Mouse (Mus musculus) liver, embryonic 14.5 days (tissue): Measurements from ENCODE around the gene Egfl7. TPM values are rescaled to one million over a fixed set of nuclear protein-coding genes. Genes with fewer than 3 reads are reported as not detected.

Experiments
- ATAC-seq: fragments of 200-750 bp; cut with Nextera tagmentation; 2 replicates; pipeline ENCODE4 v1.8.0; 2017; ENCODE audit warnings: moderate number of reproducible peaks, mild to moderate bottlenecking, moderate library complexity; ENCODE audit not compliant: insufficient read depth
- DNase-seq, 3 experiments: peaks; one replicate each; pipeline ENCODE4 v3.0.0-alpha.2; 2012 to 2013; ENCODE audit warnings: low read depth in 3 of 3, low spot score in 3 of 3
- H3K27ac ChIP-seq: fragments of 300-500 bp; sonication (generic); 2 replicates; pipeline ENCODE4 v1.5.1; 2014; ENCODE audit warnings: moderate library complexity, mild to moderate bottlenecking, control low read depth, inconsistent platforms
- H3K27me3 ChIP-seq: fragments of 300-500 bp; sonication (generic); 2 replicates; pipeline ENCODE4 v1.6.1; 2014; ENCODE audit warnings: mild to moderate bottlenecking, low read length, moderate library complexity; ENCODE audit not compliant: control insufficient read depth, insufficient read depth
- H3K36me3 ChIP-seq: fragments of 300-500 bp; sonication (generic); replicated peaks from 2 replicates; pipeline ENCODE4 v1.6.1; 2014; ENCODE audit warnings: low read depth; ENCODE audit not compliant: control insufficient read depth, insufficient read depth
- H3K4me1 ChIP-seq, 2 experiments: fragments of 200-500 bp in 1 of 2; fragments of 300-500 bp in 1 of 2; sonication (generic) in 1 of 2; replicated peaks; 2 replicates each; pipeline ENCODE4 v1.6.1; 2012 to 2014; ENCODE audit warnings: antibody characterized with exemption in 1 of 2, inconsistent platforms in 1 of 2, low read length in 1 of 2; ENCODE audit not compliant: control insufficient read depth in 2 of 2, insufficient read depth in 2 of 2
- H3K4me2 ChIP-seq: fragments of 300-500 bp; sonication (generic); 2 replicates; pipeline ENCODE4 v1.6.1; 2014; ENCODE audit warnings: low read depth, mild to moderate bottlenecking, control low read depth, moderate library complexity
- H3K4me3 ChIP-seq, 2 experiments: fragments of 200-500 bp in 1 of 2; fragments of 300-500 bp in 1 of 2; sonication (generic) in 1 of 2; 2 replicates each; pipeline ENCODE4 v1.5.1; 2012 to 2014; ENCODE audit warnings: low read depth in 2 of 2, low read length in 2 of 2, mild to moderate bottlenecking in 2 of 2, control low read depth in 1 of 2, inconsistent platforms in 1 of 2, moderate library complexity in 1 of 2; ENCODE audit not compliant: insufficient read depth in 1 of 2
- H3K9ac ChIP-seq: fragments of 300-500 bp; sonication (generic); replicated peaks from 2 replicates; pipeline ENCODE4 v1.6.1; 2014; ENCODE audit warnings: mild to moderate bottlenecking, control low read depth, moderate library complexity
- H3K9me3 ChIP-seq: fragments of 300-500 bp; sonication (generic); 2 replicates; pipeline ENCODE4 v1.6.1; 2016; ENCODE audit warnings: low read length, mixed read lengths; ENCODE audit not compliant: control insufficient read depth
- CTCF ChIP-seq: IDR thresholded peaks from 2 replicates; pipeline ENCODE4 v1.5.1; 2016; ENCODE audit warnings: antibody characterized with exemption, low read depth, control low read depth
- EP300 ChIP-seq: IDR thresholded peaks from 2 replicates; pipeline ENCODE4 v1.6.1; 2016; ENCODE audit warnings: antibody characterized with exemption, low read depth
- WGBS: fragments of 180-500 bp; shearing (Covaris S2); extraction: QIAGEN DNeasy Blood & Tissue Kit; methylation state at CpG from one replicate; pipeline ENCODE4 v1.1.7; 2014; ENCODE audit not compliant: insufficient replicate concordance; 5-methylcytosine and 5-hydroxymethylcytosine counted together
- polyA plus RNA-seq, 2 experiments: library from polyadenylated mRNA; depleted of rRNA in 1 of 2; stranded (reverse) in 1 of 2; unstranded in 1 of 2; fragments of >200 nt; fragmentation: Nextera tagmentation in 1 of 2; extraction: Ambion mirVana in 1 of 2; gene quantifications; 2 replicates each; pipeline versions ENCODE4 v1.2.1 to v1.2.3; 2012 to 2014

Gene Egfl7
- polyA plus RNA-seq (2012; rRNA removed) (61.7 and 68.0 TPM in 2 replicates), polyA plus RNA-seq (2014; fragmentation: Nextera tagmentation; extraction: Ambion mirVana) (46.8 and 47.6 TPM in 2 replicates)

- Histone ChIP-seq H3K36me3 (no peaks in the 10 kb centered on the region), H3K4me2 (no peak within 1 kb of the TSS), H3K9me3 (no peaks in the 10 kb centered on the region), H3K27me3 (no peaks in the 10 kb centered on the region), H3K9ac (no peak within 1 kb of the TSS), H3K27ac (no peak within 1 kb of the TSS), H3K4me1 (peaks cover 11 to 37% of the 10 kb centered on the region in 2 experiments), H3K4me3 (no peak within 1 kb of the TSS)
- no peak for DNase-seq
- ATAC-seq, result no peak
- 55% methylated on average over 1 of the region's 1 CpGs for WGBS
- TF ChIP-seq CTCF (no peak), EP300 (no peak)
Observed at GRCm38 (mm10) chr2:26579714-26580113, at the start of gene Egfl7. TSS of gene Egfl7 (plus strand) at chr2:26580014.

DNA sequence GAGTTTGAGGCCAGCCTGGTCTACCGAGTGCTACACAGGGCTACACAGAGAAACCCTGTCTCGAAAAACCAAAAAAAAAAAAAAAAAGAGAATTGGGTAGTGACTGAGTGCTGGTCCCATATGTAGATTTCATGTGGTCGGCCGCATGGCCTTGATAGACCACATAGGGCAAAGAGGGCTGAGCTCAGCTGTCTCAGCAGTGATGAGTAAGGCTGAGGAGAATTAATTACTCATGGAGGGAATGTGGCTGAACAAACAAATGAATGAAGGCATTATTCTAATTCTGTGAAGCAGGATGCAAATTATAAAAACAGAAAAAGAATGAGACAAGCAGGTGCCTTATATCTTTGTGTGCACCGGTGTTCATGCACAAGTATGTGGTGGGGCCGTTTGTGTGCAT, 48.0 kb upstream of the Egfl7 start:
- H3K4me3 ChIP-seq, result no peak overlapping the region
- no peak overlapping the region for H3K4me2 ChIP-seq
- DNase-seq (no peak), ATAC-seq (no peak)
- H3K27ac ChIP-seq, result no peak overlapping the region
- WGBS, result 74% methylated on average over 6 of the region's 6 CpGs
- no peaks in the 10 kb centered on the region for H3K9me3 ChIP-seq
- no peak for TF ChIP-seq CTCF
- TF ChIP-seq EP300, result no peak
- H3K4me1 ChIP-seq, result no peaks in the 10 kb centered on the region; a peak in 1 of 4 replicates
- H3K9ac ChIP-seq, result no peak overlapping the region
- no peaks in the 10 kb centered on the region for H3K27me3 ChIP-seq
- H3K36me3 ChIP-seq, result no peaks in the 10 kb centered on the region

- Histone ChIP-seq H3K36me3 (no peaks in the 10 kb centered on the region), H3K9me3 (no peaks in the 10 kb centered on the region), H3K4me1 (no peaks in the 10 kb centered on the region; a peak in 1 of 4 replicates), H3K27me3 (no peaks in the 10 kb centered on the region), H3K4me3 (no peak overlapping the region), H3K27ac (no peak overlapping the region), H3K9ac (no peak overlapping the region), H3K4me2 (no peak overlapping the region)
- 48% methylated on average over 5 of the region's 5 CpGs for WGBS
- DNase-seq (no peak), ATAC-seq (no peak)
- TF ChIP-seq EP300 (no peak), CTCF (no peak)
Observed at GRCm38 (mm10) chr2:26533249-26533648, 46.6 kb upstream of the Egfl7 start.

GRCm38 (mm10) chr2:26534161-26534560, 45.7 kb upstream of the Egfl7 start:
- H3K27ac ChIP-seq, result no peak overlapping the region
- TF ChIP-seq EP300 (no peak), CTCF (no peak)
- WGBS, result 43% methylated on average over 3 of the region's 3 CpGs
- H3K9me3 ChIP-seq, result no peaks in the 10 kb centered on the region
- no peak overlapping the region for H3K9ac ChIP-seq
- ATAC-seq (no peak), DNase-seq (no peak)
- H3K4me1 ChIP-seq, result no peaks in the 10 kb centered on the region; a peak in 1 of 4 replicates
- H3K36me3 ChIP-seq, result no peaks in the 10 kb centered on the region
- no peak overlapping the region for H3K4me2 ChIP-seq
- no peak overlapping the region for H3K4me3 ChIP-seq
- no peaks in the 10 kb centered on the region for H3K27me3 ChIP-seq

DNA sequence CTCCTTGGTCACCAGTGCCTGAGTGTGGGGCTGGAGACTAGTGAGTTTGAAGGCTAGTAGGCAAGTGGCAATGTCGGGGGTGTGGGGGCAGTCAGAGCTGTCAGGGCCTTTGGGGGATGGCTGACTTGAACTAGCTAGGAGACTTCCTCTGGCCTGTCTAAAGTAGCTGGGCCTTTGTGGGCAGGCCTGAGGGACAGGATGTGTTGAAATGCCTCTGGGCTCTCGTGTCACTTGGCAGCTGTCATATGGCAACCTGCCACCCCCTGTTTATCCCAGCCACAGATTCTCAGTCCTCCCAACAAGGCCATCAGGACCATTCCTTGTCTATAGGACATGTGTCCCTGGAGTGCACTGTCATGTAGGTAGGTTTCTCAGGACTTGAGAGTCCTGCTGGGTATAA, 45.2 kb upstream of the Egfl7 start:
- Histone ChIP-seq H3K4me3 (no peak overlapping the region), H3K27me3 (no peaks in the 10 kb centered on the region), H3K36me3 (no peaks in the 10 kb centered on the region), H3K4me2 (no peak overlapping the region), H3K9me3 (no peaks in the 10 kb centered on the region), H3K27ac (no peak overlapping the region), H3K4me1 (no peaks in the 10 kb centered on the region), H3K9ac (no peak overlapping the region)
- ATAC-seq (no peak), DNase-seq (no peak)
- TF ChIP-seq CTCF, result no peak
- TF ChIP-seq EP300, result no peak
- 15% methylated on average over 2 of the region's 2 CpGs for WGBS
